Mouse (Mus musculus) urinary bladder, postnatal 36 days (tissue): Measurements from ENCODE around the gene Prg3.

ENCODE experiments used
- DNase-seq, 2 experiments: peaks; one replicate each; pipeline ENCODE4 v3.0.0; 2022; ENCODE audit warnings: low spot score in 2 of 2, mixed read lengths in 1 of 2

Gene Prg3

GRCm38 (mm10) chr2:84980188-84980587 is 7.8 kb upstream of the Prg3 start, which contains the start of gene Prg2:
Prg2 (plus strand) TSS chr2:84980461.
- no peak for DNase-seq

GRCm38 (mm10) chr2:84996376-84996775 is 8.4 kb downstream of the Prg3 start:
- DNase-seq, result no peak

GRCm38 (mm10) chr2:84999486-85000181 is 11.6 kb downstream of the Prg3 start:
- no peak for DNase-seq

GRCm38 (mm10) chr2:85001497-85001896 is 13.5 kb downstream of the Prg3 start:
- no peak for DNase-seq

- DNase-seq, result no peak
These were observed 14.6 kb downstream of the Prg3 start for GRCm38 (mm10) chr2:85002575-85002974.

GRCm38 (mm10) chr2:85004341-85004740 is 16.3 kb downstream of the Prg3 start:
- DNase-seq, result no peak

- DNase-seq, result no peak
These were observed 18.6 kb downstream of the Prg3 start for GRCm38 (mm10) chr2:85006600-85006999.

GRCm38 (mm10) chr2:85007729-85008128 is 19.7 kb downstream of the Prg3 start:
- no peak for DNase-seq

- no peak for DNase-seq
These were observed 21.2 kb downstream of the Prg3 start for GRCm38 (mm10) chr2:85009212-85009611.

- DNase-seq, result peak in 1 of 2 experiments; percentile 19
These were observed 24.0 kb downstream of the Prg3 start for GRCm38 (mm10) chr2:85011906-85012604.

GRCm38 (mm10) chr2:85012679-85013078 is 24.7 kb downstream of the Prg3 start:
- no peak for DNase-seq

- DNase-seq, result no peak
These were observed 26.0 kb downstream of the Prg3 start for GRCm38 (mm10) chr2:85013826-85014587.

GRCm38 (mm10) chr2:85014588-85014982 is 26.6 kb downstream of the Prg3 start:
- no peak for DNase-seq

- no peak for DNase-seq
These were observed 34.0 kb downstream of the Prg3 start for GRCm38 (mm10) chr2:85022043-85022442.

- DNase-seq, result no peak
These were observed 38.2 kb downstream of the Prg3 start for GRCm38 (mm10) chr2:85026178-85026577.

GRCm38 (mm10) chr2:85027281-85027680 is 39.3 kb downstream of the Prg3 start:
- DNase-seq, result no peak

- no peak for DNase-seq
These were observed 41.9 kb downstream of the Prg3 start for GRCm38 (mm10) chr2:85029897-85030296.

- no peak for DNase-seq
These were observed 43.0 kb downstream of the Prg3 start for GRCm38 (mm10) chr2:85030989-85031388.

- DNase-seq, result no peak
These were observed 45.1 kb downstream of the Prg3 start for GRCm38 (mm10) chr2:85033121-85033520.

GRCm38 (mm10) chr2:85034169-85034568 is 46.2 kb downstream of the Prg3 start:
- DNase-seq, result no peak

- peak in 1 of 2 experiments; percentile 21 for DNase-seq
These were observed 48.6 kb downstream of the Prg3 start for GRCm38 (mm10) chr2:85036507-85037046.
